In the genomic region with DNA sequence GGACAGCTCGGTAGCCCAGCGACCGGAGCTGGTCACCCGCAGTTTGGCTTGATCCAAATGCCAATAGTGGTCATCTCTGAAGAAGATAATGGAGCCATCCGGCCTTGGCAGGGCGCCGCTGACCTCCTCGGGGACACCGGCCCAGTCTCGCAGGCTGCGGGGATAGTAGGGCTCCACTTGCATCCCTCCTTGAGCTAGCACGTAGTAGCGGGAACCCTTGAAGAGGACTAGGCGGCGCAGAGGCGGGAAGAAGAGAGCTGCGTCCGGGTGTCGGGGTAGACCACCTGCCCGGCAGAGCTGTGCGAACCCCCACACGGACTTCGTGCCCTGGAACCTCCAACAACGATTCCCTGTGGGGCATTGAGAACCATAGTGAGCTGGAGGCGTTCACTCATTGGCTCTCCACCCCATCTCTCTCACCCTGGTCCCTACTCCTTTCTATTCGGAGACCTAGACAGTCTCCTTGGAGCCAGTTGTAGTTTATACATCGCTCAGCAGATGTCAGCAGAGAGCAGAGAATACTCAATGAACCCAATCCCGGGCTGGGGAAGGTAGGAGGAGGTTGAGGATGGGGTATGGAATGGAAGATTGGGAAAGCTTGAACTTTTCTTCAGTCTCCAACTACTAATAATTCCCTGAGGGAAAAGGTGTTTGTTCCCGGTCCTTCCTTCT, we compare ENCODE assay signal across 9 mouse cellular contexts. TPM values are rescaled to one million over a fixed set of nuclear protein-coding genes. Genes with fewer than 3 reads are reported as not detected.
DNase-seq lines count a peak whose midpoint lies in the region; ATAC-seq and TF ChIP-seq lines count a peak whose summit lies in the region.
"Had no signal": no experiment of that assay in that cellular context is flagged by ENCODE, and none has a peak within 500 bp of the region (broad histone marks: within the 10 kb centered on the region; RNA-seq: fewer than 3 reads in every experiment).

No protein-coding gene starts in this region.

- H3K4me1 ChIP-seq in forebrain, embryonic 14.5 days (ENCODE audit: control insufficient read depth, insufficient read depth, low read length): peaks cover 3% of the 10 kb centered on the region; the same call in 1 of the 2 replicates
- H3K4me1 ChIP-seq in hindbrain, embryonic 10.5 days (replicated peaks): peaks cover 56% of the 10 kb centered on the region
- peaks cover 8% of the 10 kb centered on the region for H3K4me1 ChIP-seq in lung, adult 2 months (ENCODE audit: control insufficient read depth, insufficient read depth, low read length)
- H3K4me1 ChIP-seq in neural tube, embryonic 15.5 days: peaks cover 23% of the 10 kb centered on the region

- no peak for TF ChIP-seq POLR2A in lung, adult 2 months (IDR thresholded peaks at IDR 0.05; ENCODE audit: borderline replicate concordance, extremely low read depth, low read depth, low read length)

- H3K4me2 ChIP-seq in forebrain, embryonic 14.5 days (ENCODE audit: low read length): peak overlapping the region; percentile 40
- peak overlapping the region; percentile 58 for H3K4me2 ChIP-seq in neural tube, embryonic 15.5 days

- TF ChIP-seq CTCF in lung, adult 2 months (IDR thresholded peaks at IDR 0.05; ENCODE audit: insufficient read depth, low read length): peak; percentile 28

- peak; percentile 43; the same call in 1 of the 2 replicates for ATAC-seq in cerebellum, adult (ENCODE audit: insufficient number of reproducible peaks, low FRiP score, low TSS enrichment)
- peak; percentile 35; the same call in 1 of the 2 replicates for ATAC-seq in forebrain, embryonic 14.5 days
- ATAC-seq in neural tube, embryonic 15.5 days (ENCODE audit: low FRiP score): no peak

- H3K27ac ChIP-seq in forebrain, embryonic 14.5 days (ENCODE audit: low read depth, low read length): no peak overlapping the region
- 0 out of 2 replicates have a peak overlapping the region, but pooled peaks have one; percentile 50 for H3K27ac ChIP-seq in hindbrain, embryonic 10.5 days
- no peak overlapping the region for H3K27ac ChIP-seq in neural tube, embryonic 15.5 days (replicated peaks)

- no peak overlapping the region; the same call in 1 of the 2 replicates for H3K4me3 ChIP-seq in forebrain, embryonic 14.5 days (ENCODE audit: low read depth, low read length)
- H3K4me3 ChIP-seq in hindbrain, embryonic 10.5 days: peak overlapping the region; percentile 40
- no peak overlapping the region for H3K4me3 ChIP-seq in lung, adult 2 months (replicated peaks; ENCODE audit: extremely low read depth, low read depth, low read length)
- H3K4me3 ChIP-seq in neural tube, embryonic 15.5 days (replicated peaks): peak overlapping the region; percentile 29

- peaks cover 41% of the 10 kb centered on the region for H3K27me3 ChIP-seq in forebrain, embryonic 14.5 days (replicated peaks; ENCODE audit: control insufficient read depth, insufficient read depth, low read length)
- H3K27me3 ChIP-seq in hindbrain, embryonic 10.5 days (ENCODE audit: insufficient read depth, poor library complexity, severe bottlenecking): peaks cover 82% of the 10 kb centered on the region
- peaks cover 55% of the 10 kb centered on the region for H3K27me3 ChIP-seq in neural tube, embryonic 15.5 days (replicated peaks)

- H3K36me3 ChIP-seq in forebrain, embryonic 14.5 days (ENCODE audit: control insufficient read depth, insufficient read depth, low read length): no peaks in the 10 kb centered on the region
- H3K36me3 ChIP-seq in hindbrain, embryonic 10.5 days: no peaks in the 10 kb centered on the region
- H3K36me3 ChIP-seq in neural tube, embryonic 15.5 days: no peaks in the 10 kb centered on the region

- H3K9ac ChIP-seq in forebrain, embryonic 14.5 days (ENCODE audit: low read length): peak overlapping the region; percentile 21; the same call in 1 of the 2 replicates
- peak overlapping the region; percentile 31; the same call in 1 of the 2 replicates for H3K9ac ChIP-seq in neural tube, embryonic 15.5 days (replicated peaks)

- DNase-seq in NIH3T3 (ENCODE audit: low read depth): peak; percentile 90
- peak; percentile 89 for DNase-seq in forebrain, embryonic 14.5 days (ENCODE audit: low spot score)
- DNase-seq in hindbrain, embryonic 10.5 days (ENCODE audit: low spot score): peak; percentile 77
- peak; percentile 55 to 88 for DNase-seq in layer of hippocampus, adult 18-20 months (ENCODE audit: low spot score in 2 of 2)
- peak; percentile 74 for DNase-seq in lung, adult 2 months
- peak; percentile 36 to 48 for DNase-seq in thymus, postnatal 36 days

- 13% methylated on average over 28 of the region's 29 CpGs for WGBS in forebrain, embryonic 14.5 days
- 13% methylated on average over 29 of the region's 29 CpGs for WGBS in hindbrain, embryonic 10.5 days
- 18% methylated on average over 29 of the region's 29 CpGs for WGBS in lung, adult 2 months
- WGBS in neural tube, embryonic 15.5 days: 12% methylated on average over 29 of the region's 29 CpGs

- no peaks in the 10 kb centered on the region for H3K9me3 ChIP-seq in forebrain, embryonic 14.5 days (replicated peaks; ENCODE audit: control insufficient read depth, low read length)
- H3K9me3 ChIP-seq in hindbrain, embryonic 10.5 days: no peaks in the 10 kb centered on the region
- H3K9me3 ChIP-seq in neural tube, embryonic 15.5 days (replicated peaks): no peaks in the 10 kb centered on the region

RNA-seq across cellular contexts. Expression of a gene that starts 5.3 kb away (rescaled TPM):
- 0.36 TPM in 1 of 2 replicates, not detected in the other for polyA plus RNA-seq in forebrain, embryonic 14.5 days (2014; fragmentation: Nextera tagmentation; extraction: Ambion mirVana)
- 0.97 TPM in 1 of 2 replicates, not detected in the other for polyA plus RNA-seq in hindbrain, embryonic 10.5 days (2016; fragmentation: Nextera tagmentation; extraction: Ambion mirVana)
- total RNA-seq in layer of hippocampus, adult 18-20 months (2021): under 1 TPM in 1 of 2 experiments, not detected in 1; 0.54 TPM
- 0.54 TPM in 1 of 2 replicates, not detected in the other for polyA plus RNA-seq in lung, adult 2 months (2012; rRNA removed)
- polyA plus RNA-seq in neural tube, embryonic 15.5 days (2015; fragmentation: Nextera tagmentation; extraction: Ambion mirVana): 0.37 and 0.54 TPM in 2 replicates
- total RNA-seq: layer of hippocampus, postnatal 36 days had no signal

RNA-seq across cellular contexts. Expression of a gene that starts 13.5 kb away (rescaled TPM):
- 0.32 and 0.38 TPM in 2 replicates for polyA plus RNA-seq in forebrain, embryonic 14.5 days (2014; fragmentation: Nextera tagmentation; extraction: Ambion mirVana)
- polyA plus RNA-seq in hindbrain, embryonic 10.5 days (2016; fragmentation: Nextera tagmentation; extraction: Ambion mirVana): 0.27 and 0.39 TPM in 2 replicates
- under 1 TPM; 0.28 to 0.32 TPM for total RNA-seq in layer of hippocampus, adult 18-20 months (2021)
- polyA plus RNA-seq in lung, adult 2 months (2012; rRNA removed): 2.8 TPM in 2 replicates
- 0.37 and 0.41 TPM in 2 replicates for polyA plus RNA-seq in neural tube, embryonic 15.5 days (2015; fragmentation: Nextera tagmentation; extraction: Ambion mirVana)

RNA-seq across cellular contexts. Expression of a gene that starts 20.1 kb away (rescaled TPM):
- polyA plus RNA-seq in forebrain, embryonic 14.5 days (2014; fragmentation: Nextera tagmentation; extraction: Ambion mirVana): 1.8 and 2.2 TPM in 2 replicates
- 1.1 and 1.3 TPM in 2 replicates for polyA plus RNA-seq in hindbrain, embryonic 10.5 days (2016; fragmentation: Nextera tagmentation; extraction: Ambion mirVana)
- 1 to 10 TPM; 2.9 TPM for total RNA-seq in layer of hippocampus, adult 18-20 months (2021)
- 20.1 and 33.3 TPM in 2 replicates for polyA plus RNA-seq in lung, adult 2 months (2012; rRNA removed)
- polyA plus RNA-seq in neural tube, embryonic 15.5 days (2015; fragmentation: Nextera tagmentation; extraction: Ambion mirVana): 3.9 and 4.6 TPM in 2 replicates

RNA-seq across cellular contexts. Expression of a gene that starts 30.2 kb away (rescaled TPM):
- polyA plus RNA-seq in forebrain, embryonic 14.5 days (2014; fragmentation: Nextera tagmentation; extraction: Ambion mirVana): 8.1 and 10.2 TPM in 2 replicates
- polyA plus RNA-seq in hindbrain, embryonic 10.5 days (2016; fragmentation: Nextera tagmentation; extraction: Ambion mirVana): 9.2 and 11.3 TPM in 2 replicates
- 10 to 100 TPM; 69.1 to 70.7 TPM for total RNA-seq in layer of hippocampus, adult 18-20 months (2021)
- 8.5 and 10.7 TPM in 2 replicates for polyA plus RNA-seq in lung, adult 2 months (2012; rRNA removed)
- 12.7 and 14.1 TPM in 2 replicates for polyA plus RNA-seq in neural tube, embryonic 15.5 days (2015; fragmentation: Nextera tagmentation; extraction: Ambion mirVana)

RNA-seq across cellular contexts. Expression of a gene that starts 33.8 kb away (rescaled TPM):
- 7.9 and 12.3 TPM in 2 replicates for polyA plus RNA-seq in forebrain, embryonic 14.5 days (2014; fragmentation: Nextera tagmentation; extraction: Ambion mirVana)
- 4.3 and 11.1 TPM in 2 replicates for polyA plus RNA-seq in hindbrain, embryonic 10.5 days (2016; fragmentation: Nextera tagmentation; extraction: Ambion mirVana)
- total RNA-seq in layer of hippocampus, adult 18-20 months (2021): 100 to 1,000 TPM; 243 to 245 TPM
- polyA plus RNA-seq in lung, adult 2 months (2012; rRNA removed): 1.9 and 2.4 TPM in 2 replicates
- polyA plus RNA-seq in neural tube, embryonic 15.5 days (2015; fragmentation: Nextera tagmentation; extraction: Ambion mirVana): 38.3 and 52.2 TPM in 2 replicates

Comparison
In these comparisons a context has a peak if more than half of its experiments do, and no peak if none do; other contexts are left out.
1. H3K4me3 ChIP-seq: peak in hindbrain, embryonic 10.5 days (single experiment) and neural tube, embryonic 15.5 days (single experiment); none in forebrain, embryonic 14.5 days (single experiment) and lung, adult 2 months (single experiment).
2. Peak in every context shown above with its lines, with median percentiles within 50 percentile points of each other: DNase-seq.